Mouse (Mus musculus): ENCODE results near the gene Zfp3. TPM values are rescaled to one million over a fixed set of nuclear protein-coding genes. Genes with fewer than 3 reads are reported as not detected.

Zfp3 gene
- 5.8 and 6.5 TPM in 2 replicates for polyA plus RNA-seq (2012; rRNA removed)

- peak; percentile 74 for DNase-seq (ENCODE audit: low spot score)
Measured at GRCm38 (mm10) chr11:70763936-70764808, at the start of gene Zfp3. Zfp3 (plus strand) TSS chr11:70764209.

DNA sequence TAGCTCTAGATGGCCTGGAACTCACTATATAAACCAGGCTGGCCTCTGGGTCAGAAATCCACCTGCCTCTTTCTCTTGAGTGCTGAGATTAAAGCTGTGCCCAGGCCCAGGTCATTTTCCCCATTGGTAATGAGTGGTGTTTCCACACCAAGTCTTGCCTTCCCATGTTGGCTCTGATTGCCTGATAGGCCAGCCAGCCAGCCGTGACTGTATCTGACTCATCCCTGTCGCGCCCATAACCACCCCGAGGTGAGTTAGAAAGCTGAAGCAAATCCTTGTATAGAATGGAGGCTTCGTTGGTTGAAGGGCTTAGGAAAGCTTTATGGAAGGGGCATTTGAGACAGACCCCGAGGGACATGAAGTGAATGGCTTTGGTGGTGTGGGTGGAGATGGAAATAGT lies 48.2 kb upstream of the Zfp3 start:
- no peak for DNase-seq (ENCODE audit: low spot score)

DNA sequence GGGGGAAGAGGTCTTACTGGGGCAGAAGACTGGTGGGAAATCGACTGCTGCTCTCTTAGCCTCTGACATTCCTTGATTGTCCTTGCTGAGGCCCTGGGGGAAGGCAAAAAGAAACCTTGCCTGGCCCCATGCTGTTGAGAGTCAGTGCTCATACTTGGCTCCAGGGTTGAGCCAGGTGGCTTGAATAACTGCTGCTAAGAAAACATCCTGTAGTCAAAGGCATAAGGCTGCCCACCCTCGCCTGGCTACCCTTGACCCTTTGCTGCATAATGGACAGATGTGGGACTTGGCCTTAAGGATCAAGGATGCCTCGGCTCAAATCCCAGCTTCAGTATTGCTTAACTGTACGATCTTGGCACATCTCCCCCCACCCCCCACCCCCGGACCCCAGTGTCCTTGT lies 45.5 kb upstream of the Zfp3 start:
- DNase-seq (ENCODE audit: low spot score), result no peak

GRCm38 (mm10) chr11:70720567-70720966 lies 43.4 kb upstream of the Zfp3 start:
- no peak for DNase-seq (ENCODE audit: low spot score)

DNA sequence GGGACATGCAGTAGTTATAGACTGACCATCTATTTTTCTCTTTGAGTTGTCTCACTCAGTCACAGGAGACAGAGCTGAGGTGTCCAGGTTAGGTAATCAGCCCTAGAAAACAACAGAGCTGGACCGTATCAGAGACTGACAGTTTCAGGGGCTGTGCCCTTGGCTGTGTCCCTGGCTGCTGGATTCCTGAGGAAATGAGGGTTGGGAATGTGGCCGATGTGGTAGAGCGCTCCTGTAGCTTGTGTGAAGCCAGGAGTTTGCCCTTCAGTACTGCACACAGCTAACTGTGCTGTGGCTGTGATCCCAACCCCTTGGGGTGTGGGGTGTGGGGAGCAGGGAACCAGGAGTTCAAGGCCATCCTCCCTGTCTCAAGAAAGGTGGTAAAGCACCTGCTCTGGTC lies 42.9 kb upstream of the Zfp3 start:
- DNase-seq (ENCODE audit: low spot score), result no peak

DNA sequence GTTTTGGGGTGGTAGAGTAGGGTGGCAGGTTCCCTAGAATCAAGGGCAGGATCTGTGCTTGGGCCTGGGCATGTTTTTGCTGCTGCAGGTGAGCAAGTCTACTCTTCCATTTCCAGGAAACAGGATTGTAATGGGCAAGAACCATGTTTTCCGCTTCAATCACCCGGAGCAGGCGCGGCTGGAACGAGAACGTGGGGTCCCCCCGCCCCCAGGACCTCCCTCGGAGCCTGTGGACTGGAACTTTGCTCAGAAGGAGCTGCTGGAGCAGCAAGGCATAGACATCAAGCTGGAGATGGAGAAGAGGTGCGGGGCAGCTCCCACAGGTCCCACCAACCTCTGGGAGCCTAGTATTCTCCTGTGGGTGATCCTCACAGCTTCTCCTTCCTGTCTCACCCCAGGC lies 39.3 kb upstream of the Zfp3 start:
- no peak for DNase-seq (ENCODE audit: low spot score)

- no peak for DNase-seq (ENCODE audit: low spot score)
Measured at GRCm38 (mm10) chr11:70726585-70726984, 37.4 kb upstream of the Zfp3 start.

- no peak for DNase-seq (ENCODE audit: low spot score)
Measured at GRCm38 (mm10) chr11:70727385-70727784, 36.6 kb upstream of the Zfp3 start.

- no peak for DNase-seq (ENCODE audit: low spot score)
Measured at GRCm38 (mm10) chr11:70730427-70731038, 33.5 kb upstream of the Zfp3 start.

GRCm38 (mm10) chr11:70731178-70731577 lies 32.8 kb upstream of the Zfp3 start:
- DNase-seq (ENCODE audit: low spot score), result no peak

- no peak for DNase-seq (ENCODE audit: low spot score)
Measured at GRCm38 (mm10) chr11:70733256-70733655, 30.8 kb upstream of the Zfp3 start.

GRCm38 (mm10) chr11:70737749-70738148 lies 26.3 kb upstream of the Zfp3 start:
- DNase-seq (ENCODE audit: low spot score), result peak; percentile 16

GRCm38 (mm10) chr11:70741603-70742002 lies 22.4 kb upstream of the Zfp3 start:
- no peak for DNase-seq (ENCODE audit: low spot score)

DNA sequence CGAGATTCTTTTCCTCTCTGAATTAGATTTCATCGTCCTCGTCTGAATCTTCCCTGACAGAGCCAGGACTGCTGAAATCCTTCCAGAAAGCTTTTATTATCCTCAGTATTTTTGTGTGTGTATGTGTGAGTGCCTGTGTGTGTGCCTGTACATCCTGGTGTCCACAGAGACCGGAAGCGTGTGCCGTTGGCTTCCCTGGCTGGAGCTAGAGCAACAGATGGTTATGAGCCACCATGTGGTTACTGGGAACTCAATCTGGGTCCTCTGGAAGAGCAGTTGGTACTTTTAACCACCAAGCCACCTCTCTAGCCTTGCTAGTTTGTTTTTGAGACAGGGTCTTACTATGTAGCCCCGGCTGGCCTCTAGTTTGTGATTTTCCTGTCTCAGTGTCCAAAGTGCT lies 21.9 kb upstream of the Zfp3 start:
- DNase-seq (ENCODE audit: low spot score), result peak; percentile 6

- DNase-seq (ENCODE audit: low spot score), result peak; percentile 16
Measured at GRCm38 (mm10) chr11:70742581-70743459, 21.2 kb upstream of the Zfp3 start.

- DNase-seq (ENCODE audit: low spot score), result no peak
Measured at GRCm38 (mm10) chr11:70745636-70746035, 18.4 kb upstream of the Zfp3 start.

DNA sequence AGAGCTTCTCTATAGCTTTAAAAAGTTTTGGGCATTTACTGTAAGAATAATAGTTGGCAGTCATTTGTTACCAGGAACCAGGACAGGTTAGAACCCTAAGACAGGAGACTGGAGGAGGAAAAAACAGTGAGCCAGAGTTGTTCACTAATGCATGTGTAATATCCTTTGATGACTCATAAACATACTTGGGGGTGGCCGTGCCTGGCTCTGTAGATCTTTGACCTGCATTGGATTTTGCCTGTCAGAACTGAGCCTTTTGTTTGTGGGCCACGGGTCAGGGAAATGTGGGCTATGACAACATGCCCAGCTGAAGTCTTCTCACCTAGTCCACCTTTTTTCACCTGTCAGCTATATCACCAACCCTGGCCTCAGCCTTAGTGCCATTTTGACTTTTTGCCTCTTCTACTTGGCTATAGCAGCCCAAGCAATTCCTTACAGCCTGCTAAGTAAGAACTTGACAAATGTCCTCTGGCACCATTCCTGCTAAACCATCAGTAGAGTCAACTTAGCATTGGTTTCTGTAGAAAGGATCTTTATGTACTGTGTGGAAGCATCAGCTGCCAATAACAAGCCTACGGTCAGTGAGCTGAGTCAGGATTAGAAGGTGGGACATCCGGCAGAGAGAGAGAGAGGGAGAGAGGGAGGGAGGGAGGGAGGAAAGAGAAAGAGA lies 16.0 kb upstream of the Zfp3 start:
- no peak for DNase-seq (ENCODE audit: low spot score)

GRCm38 (mm10) chr11:70752337-70753017 lies 11.5 kb upstream of the Zfp3 start:
- no peak for DNase-seq (ENCODE audit: low spot score)

- DNase-seq (ENCODE audit: low spot score), result no peak
Measured at GRCm38 (mm10) chr11:70753146-70753545, 10.9 kb upstream of the Zfp3 start.

DNA sequence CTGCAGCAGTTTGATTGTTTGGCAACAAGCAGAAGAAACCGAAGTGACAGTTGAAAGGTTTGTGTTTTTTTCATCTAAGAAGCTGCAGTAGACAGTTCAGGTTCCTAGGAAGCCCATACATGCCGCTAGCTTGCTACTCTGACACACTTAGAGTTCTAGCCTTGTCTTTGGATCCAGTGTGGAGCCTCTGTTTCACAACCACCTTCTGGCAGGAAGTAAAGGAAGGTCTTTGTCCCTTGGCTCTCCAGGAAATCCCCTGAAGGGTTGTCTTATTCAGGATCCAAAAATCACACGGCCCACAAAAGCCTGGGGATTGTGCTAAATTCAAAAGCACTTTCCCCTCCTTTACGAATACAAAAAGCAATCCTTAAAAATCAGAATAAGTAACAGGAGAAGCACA lies 9.5 kb upstream of the Zfp3 start:
- no peak for DNase-seq (ENCODE audit: low spot score)

GRCm38 (mm10) chr11:70754958-70755357 lies 9.1 kb upstream of the Zfp3 start:
- DNase-seq (ENCODE audit: low spot score), result no peak

Data from urinary bladder, adult 2 months (tissue).